Mouse (Mus musculus) midbrain, embryonic 14.5 days (tissue): ENCODE data around the gene Nub1. TPM values are rescaled to one million over a fixed set of nuclear protein-coding genes. Genes with fewer than 3 reads are reported as not detected.

Experiments
- ATAC-seq: fragments of 200-750 bp; cut with Nextera tagmentation; 2 replicates; pipeline ENCODE4 v1.8.0; 2017; ENCODE audit warnings: moderate number of reproducible peaks, moderate library complexity; ENCODE audit not compliant: low FRiP score, low TSS enrichment
- DNase-seq: peaks from one replicate; pipeline ENCODE4 v3.0.0-alpha.2; 2015
- H3K27ac ChIP-seq: fragments of 300-500 bp; sonication (generic); replicated peaks from 2 replicates; pipeline ENCODE4 v1.5.1; 2014; ENCODE audit warnings: mild to moderate bottlenecking, low read depth, low read length, moderate library complexity
- H3K27me3 ChIP-seq: fragments of 300-500 bp; sonication (generic); 2 replicates; pipeline ENCODE4 v1.6.1; 2014; ENCODE audit warnings: low read length, control low read depth, mixed read lengths; ENCODE audit not compliant: control insufficient read depth, insufficient read depth
- H3K36me3 ChIP-seq: fragments of 300-500 bp; sonication (generic); 2 replicates; pipeline ENCODE4 v1.6.1; 2014; ENCODE audit warnings: low read length, control low read depth; ENCODE audit not compliant: control insufficient read depth, insufficient read depth
- H3K4me1 ChIP-seq: fragments of 300-500 bp; sonication (generic); 2 replicates; pipeline ENCODE4 v1.6.1; 2014; ENCODE audit warnings: mild to moderate bottlenecking, antibody characterized with exemption, low read length, control low read depth; ENCODE audit not compliant: control insufficient read depth, insufficient read depth
- H3K4me2 ChIP-seq: fragments of 300-500 bp; sonication (generic); 2 replicates; pipeline ENCODE4 v1.6.1; 2014; ENCODE audit warnings: mild to moderate bottlenecking, low read length, moderate library complexity
- H3K4me3 ChIP-seq: fragments of 300-500 bp; sonication (generic); replicated peaks from 2 replicates; pipeline ENCODE4 v1.5.1; 2014; ENCODE audit warnings: low read depth, low read length
- H3K9ac ChIP-seq: fragments of 300-500 bp; sonication (generic); replicated peaks from 2 replicates; pipeline ENCODE4 v1.6.1; 2014; ENCODE audit warnings: mild to moderate bottlenecking, low read length, moderate library complexity
- H3K9me3 ChIP-seq: fragments of 300-500 bp; sonication (generic); 2 replicates; pipeline ENCODE4 v1.6.1; 2016; ENCODE audit warnings: low read length, control low read depth, mixed read lengths; ENCODE audit not compliant: control insufficient read depth
- WGBS: fragments of 180-500 bp; shearing (Covaris S2); extraction: QIAGEN DNeasy Blood & Tissue Kit; methylation state at CpG from one replicate; pipeline ENCODE4 v1.1.7; 2014; 5-methylcytosine and 5-hydroxymethylcytosine counted together
- polyA plus RNA-seq: library from polyadenylated mRNA; unstranded; fragments of >200 nt; fragmentation: Nextera tagmentation; extraction: Ambion mirVana; gene quantifications from 2 replicates; pipeline ENCODE4 v1.2.1, GENCODE M21; 2014

Gene Nub1
- polyA plus RNA-seq, 1 experiment from 2014 or later: 54.1 TPM

- Histone ChIP-seq H3K4me1 (peaks cover 4% of the 10 kb centered on the region; the same call in 1 of the 2 replicates), H3K9ac (no peak overlapping the region), H3K4me2 (no peak overlapping the region), H3K36me3 (no peaks in the 10 kb centered on the region), H3K27me3 (no peaks in the 10 kb centered on the region), H3K4me3 (no peak overlapping the region), H3K9me3 (no peaks in the 10 kb centered on the region), H3K27ac (no peak overlapping the region)
- WGBS: 53% methylated on average over 3 of the region's 3 CpGs
- no peak for ATAC-seq
- no peak for DNase-seq
Measured at GRCm38 (mm10) chr5:24756931-24757330, 71.6 kb downstream of the Nub1 start.

GRCm38 (mm10) chr5:24757816-24758215 is 72.5 kb downstream of the Nub1 start, which contains the start of gene Crygn:
Gene Crygn (minus strand): TSS chr5:24758008.
- H3K27me3 ChIP-seq: no peaks in the 10 kb centered on the region
- H3K27ac ChIP-seq: no peak within 1 kb of the TSS
- 38% methylated on average over 18 of the region's 18 CpGs for WGBS
- no peak for DNase-seq
- no peak within 1 kb of the TSS for H3K9ac ChIP-seq
- no peaks in the 10 kb centered on the region for H3K4me1 ChIP-seq
- H3K36me3 ChIP-seq: no peaks in the 10 kb centered on the region
- H3K4me3 ChIP-seq: no peak within 1 kb of the TSS
- H3K9me3 ChIP-seq: no peaks in the 10 kb centered on the region
- H3K4me2 ChIP-seq: no peak within 1 kb of the TSS
- ATAC-seq: no peak

Other genes with a start within 250 kb of the Nub1 start
- gene Fastk, start 240.2 kb upstream of the Nub1 start, polyA plus RNA-seq: 91.8 and 105 TPM in 2 replicates
- gene Tmub1, start 237.7 kb upstream of the Nub1 start, polyA plus RNA-seq: 51.0 and 64.1 TPM in 2 replicates
- 65.1 and 79.0 TPM in 2 replicates for gene Agap3, start 233.4 kb upstream of the Nub1 start, polyA plus RNA-seq
- gene Gbx1, start 158.3 kb upstream of the Nub1 start, polyA plus RNA-seq: 0.05 and 0.12 TPM in 2 replicates
- 0.09 and 0.12 TPM in 2 replicates for gene Asb10, start 144.6 kb upstream of the Nub1 start, polyA plus RNA-seq
- gene 4931409K22Rik, start 128.7 kb upstream of the Nub1 start, polyA plus RNA-seq: not detected in 2 replicates
- 79.3 and 88.1 TPM in 2 replicates for gene Abcf2, start 108.1 kb upstream of the Nub1 start, polyA plus RNA-seq
- gene Chpf2, start 98.8 kb upstream of the Nub1 start, polyA plus RNA-seq: 12.4 and 19.4 TPM in 2 replicates
- 158 and 199 TPM in 2 replicates for gene Smarcd3, start 61.1 kb upstream of the Nub1 start, polyA plus RNA-seq
- gene Wdr86, start 45.2 kb downstream of the Nub1 start, polyA plus RNA-seq: 2.0 and 5.6 TPM in 2 replicates
- 1.6 TPM in 1 of 2 replicates, not detected in the other for gene Crygn, start 72.5 kb downstream of the Nub1 start, polyA plus RNA-seq
- gene Rheb, start 157.1 kb downstream of the Nub1 start, polyA plus RNA-seq: 235 and 240 TPM in 2 replicates